Mouse (Mus musculus) fibroblast of lung, adult 2 months (primary cell): ENCODE results near the gene Drc3.
A peak's percentile ranks its signal among the peaks of the same experiment; 100 is the strongest.

ENCODE experiments used
- DNase-seq: peaks from one replicate; pipeline ENCODE4 v3.0.0-alpha.2; 2011; ENCODE audit warnings: low read depth

The Drc3 gene

DNA sequence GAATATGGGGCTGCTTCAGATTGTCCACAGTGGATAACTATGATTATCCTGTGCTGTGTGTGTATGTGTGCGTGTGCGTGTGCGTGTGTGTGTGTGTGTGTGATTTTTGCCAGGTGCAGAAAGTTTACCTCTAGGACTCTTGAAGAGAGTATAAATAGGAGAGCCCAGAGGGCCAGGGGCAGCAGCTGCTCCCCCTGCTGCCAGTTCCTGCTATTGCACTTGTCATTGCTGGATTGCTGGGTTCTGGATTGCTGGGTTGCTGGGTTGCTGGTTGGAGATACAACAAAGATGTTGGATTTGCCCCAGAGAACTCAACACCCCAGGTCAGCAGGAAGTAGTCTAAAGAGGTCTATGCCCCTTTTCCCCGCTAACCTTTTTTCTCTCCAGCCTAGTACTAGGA lies 14.8 kb upstream of the Drc3 start:
- no peak for DNase-seq

DNA sequence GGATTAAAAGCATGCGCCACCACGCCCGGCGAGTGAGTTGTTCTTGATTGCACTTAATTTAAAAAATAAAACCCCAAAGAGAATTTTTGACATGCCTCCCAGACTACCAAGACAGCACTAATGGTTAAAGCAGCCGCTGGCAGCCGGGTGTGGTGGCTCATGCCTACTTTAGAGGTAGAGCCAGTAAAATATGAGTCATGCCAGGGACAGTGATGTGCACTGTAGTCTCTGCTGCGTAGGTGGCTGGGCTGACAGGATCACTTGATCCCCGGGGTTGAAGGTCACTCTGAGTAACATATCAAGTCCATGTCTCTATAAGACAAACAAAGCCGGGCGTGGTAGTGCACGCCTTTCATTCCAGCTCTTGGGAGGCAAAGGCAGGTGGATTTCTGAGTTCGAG lies 13.8 kb upstream of the Drc3 start:
- DNase-seq: no peak

DNA sequence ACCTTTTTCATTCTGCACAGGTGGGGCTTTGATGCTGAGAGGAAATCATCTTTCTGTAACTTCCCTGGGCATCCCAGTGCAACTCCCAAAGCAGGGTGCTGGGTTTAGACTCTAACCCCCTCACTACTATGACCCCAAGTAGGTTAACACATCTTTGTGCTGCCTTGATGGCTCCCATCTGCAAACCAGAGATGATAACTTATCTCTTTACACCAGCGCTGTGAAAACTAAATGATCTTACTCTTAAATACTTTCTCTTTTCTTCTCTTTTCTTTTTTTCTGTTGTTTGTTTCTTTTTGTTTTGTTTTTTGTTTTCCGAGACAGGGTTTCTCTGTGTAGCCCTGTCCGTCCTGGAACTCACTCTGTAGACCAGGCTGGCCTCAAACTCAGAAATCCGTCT lies 7.3 kb upstream of the Drc3 start:
- no peak for DNase-seq

DNA sequence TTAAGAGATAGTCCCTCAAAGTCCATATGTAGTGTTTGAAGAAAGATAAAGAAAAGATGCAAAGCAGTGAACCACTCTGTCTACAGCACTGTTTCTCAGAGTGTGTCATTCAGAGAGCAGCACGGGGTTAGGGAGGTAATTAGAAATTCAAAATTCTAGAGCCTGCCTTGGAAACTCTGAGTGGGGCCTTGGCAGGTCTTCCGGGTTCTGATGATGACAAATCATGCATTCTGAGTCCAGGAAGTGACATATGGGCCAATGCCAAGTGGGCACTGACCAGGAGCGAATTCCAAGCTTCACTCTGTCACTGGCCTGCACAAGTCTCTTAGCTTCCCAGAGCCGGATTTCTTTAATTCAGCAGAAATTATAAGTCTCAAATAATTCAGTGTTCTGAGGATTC lies 6.6 kb upstream of the Drc3 start:
- DNase-seq: peak; percentile 73

DNA sequence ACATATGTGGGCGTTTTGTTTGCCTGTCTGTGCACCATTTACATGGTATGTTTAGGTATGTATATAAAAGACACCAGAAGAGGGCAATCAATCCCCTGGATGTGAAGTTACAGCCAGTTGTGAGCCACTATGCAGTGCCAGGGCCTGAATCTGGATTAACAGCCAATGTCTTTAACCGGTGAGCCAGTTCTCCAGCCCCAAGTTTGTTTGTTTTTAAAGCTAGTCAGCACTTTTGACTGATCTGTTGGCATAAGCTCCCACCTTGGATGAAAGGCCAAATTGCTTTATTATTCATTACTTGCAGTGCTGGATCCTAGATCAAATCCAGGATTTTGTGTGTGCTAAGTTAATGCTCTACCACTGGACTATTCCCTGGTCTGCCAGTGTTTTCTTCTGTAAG lies 1.7 kb upstream of the Drc3 start:
- no peak for DNase-seq

DNA sequence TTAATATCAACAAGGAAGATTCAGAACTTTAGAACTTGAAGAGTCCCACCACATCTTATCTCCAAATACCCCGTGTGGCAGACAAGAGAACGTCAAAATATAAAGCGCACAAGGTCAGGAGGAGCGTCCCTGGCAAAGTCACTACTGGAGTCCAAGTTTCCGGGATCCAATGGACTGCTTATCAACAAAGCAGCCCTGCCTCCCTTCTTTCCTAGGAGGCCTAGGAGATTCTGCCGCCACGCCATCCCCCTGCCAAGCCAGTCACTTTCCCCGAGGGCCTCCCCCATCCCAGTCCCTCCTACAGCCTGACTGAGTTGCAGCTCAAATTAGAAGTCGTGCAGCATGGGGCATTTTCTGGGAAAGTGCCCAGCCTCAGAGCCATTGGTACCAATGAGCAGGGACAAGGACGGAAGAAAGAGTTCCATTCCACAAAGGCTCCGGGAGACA lies 1.2 kb upstream of the Drc3 start:
- no peak for DNase-seq

DNA sequence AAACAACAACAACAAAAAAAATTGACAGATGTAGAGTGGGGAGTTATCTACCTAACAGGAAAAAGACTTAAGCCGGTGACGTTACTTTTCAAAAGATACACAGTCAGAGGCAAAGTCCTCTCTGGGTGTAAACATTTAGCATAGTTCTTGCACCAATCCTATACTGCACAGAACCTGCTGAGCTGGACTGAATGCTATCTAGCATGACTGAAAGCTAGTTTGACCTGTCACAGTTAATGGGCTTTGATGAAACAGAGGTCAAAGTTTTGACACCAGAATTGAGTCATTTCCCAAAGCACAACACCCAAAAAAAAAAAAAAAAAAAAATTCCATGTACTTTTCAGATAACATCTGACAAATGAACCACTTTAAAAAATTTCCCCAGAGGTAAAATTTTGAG lies 2.8 kb downstream of the Drc3 start:
- no peak for DNase-seq

DNA sequence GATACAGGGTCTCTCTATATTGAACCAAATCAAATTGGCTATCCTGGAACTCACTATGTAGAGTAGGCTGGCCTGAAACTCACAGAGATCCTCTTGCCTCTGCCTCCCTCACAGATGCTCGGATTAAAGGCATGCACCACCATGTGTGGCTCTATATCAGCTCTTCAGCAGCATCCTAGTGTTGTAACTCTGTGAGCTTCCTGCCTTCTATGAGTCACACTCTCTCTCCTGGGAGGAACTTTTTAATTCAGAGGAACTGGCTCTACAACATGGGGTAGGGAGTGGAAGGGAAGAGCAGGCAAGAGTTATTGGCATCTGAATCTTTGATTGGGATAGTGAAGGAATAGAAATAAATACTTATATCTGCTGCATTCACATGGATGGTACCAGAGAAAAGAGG lies 4.0 kb downstream of the Drc3 start:
- DNase-seq: no peak

DNA sequence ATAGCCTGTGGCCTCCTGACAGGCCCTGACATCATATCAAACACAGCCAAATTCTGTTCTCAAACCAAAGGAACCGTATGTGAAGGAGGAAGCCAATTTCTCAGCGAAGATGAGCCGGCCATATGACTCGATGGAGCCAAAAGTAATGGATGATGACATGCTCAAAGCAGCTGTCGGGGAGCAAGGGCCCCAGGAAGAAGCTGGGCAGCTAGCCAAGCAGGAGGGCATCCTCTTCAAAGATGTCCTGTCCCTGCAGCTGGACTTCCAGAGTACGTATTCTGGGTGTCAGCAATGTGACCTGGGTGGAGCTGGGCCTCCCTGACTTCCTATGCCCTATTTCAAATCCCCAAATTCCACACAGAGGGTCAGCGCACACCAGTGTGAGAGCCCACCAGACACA lies 5.4 kb downstream of the Drc3 start:
- DNase-seq: no peak

DNA sequence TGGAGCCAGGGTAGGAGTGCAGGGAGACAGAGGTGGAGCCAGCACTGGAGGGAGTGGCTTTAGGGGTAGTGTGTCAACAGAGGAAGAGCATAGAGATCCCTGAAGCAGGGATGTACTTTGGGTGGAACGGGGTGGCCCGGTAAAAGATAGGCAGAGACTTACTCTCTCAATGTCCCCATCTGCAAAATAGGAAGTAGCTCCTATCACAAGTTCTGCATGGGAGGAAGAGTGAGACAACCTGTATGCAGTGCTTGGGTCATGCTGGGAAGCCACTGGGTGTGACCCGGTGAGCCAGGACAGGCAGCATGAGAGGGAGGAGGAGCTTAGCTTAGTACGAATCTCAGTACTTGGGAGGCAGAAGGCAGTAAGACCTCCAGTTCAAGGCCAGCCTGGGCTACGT lies 6.0 kb downstream of the Drc3 start:
- DNase-seq: no peak

DNA sequence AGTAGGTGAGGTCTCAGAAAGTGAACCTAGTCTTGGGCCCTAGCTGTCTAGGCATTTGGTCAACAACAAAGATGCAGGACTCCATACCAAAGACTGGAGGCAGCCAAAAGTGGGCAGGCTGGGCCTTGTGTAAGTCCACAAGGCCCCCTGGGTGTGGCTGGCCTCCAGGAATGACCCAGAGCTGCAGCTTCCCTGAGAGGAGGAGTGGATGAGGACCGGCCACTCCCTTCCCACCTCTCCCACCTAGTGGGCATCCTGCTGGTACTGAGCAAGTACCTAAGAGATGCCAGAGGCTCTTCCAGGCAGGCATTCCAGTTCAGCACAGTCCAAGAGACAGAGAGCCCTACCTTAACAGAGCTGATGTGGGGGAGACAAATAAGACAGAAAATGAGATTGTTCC lies 6.8 kb downstream of the Drc3 start:
- DNase-seq: no peak

DNA sequence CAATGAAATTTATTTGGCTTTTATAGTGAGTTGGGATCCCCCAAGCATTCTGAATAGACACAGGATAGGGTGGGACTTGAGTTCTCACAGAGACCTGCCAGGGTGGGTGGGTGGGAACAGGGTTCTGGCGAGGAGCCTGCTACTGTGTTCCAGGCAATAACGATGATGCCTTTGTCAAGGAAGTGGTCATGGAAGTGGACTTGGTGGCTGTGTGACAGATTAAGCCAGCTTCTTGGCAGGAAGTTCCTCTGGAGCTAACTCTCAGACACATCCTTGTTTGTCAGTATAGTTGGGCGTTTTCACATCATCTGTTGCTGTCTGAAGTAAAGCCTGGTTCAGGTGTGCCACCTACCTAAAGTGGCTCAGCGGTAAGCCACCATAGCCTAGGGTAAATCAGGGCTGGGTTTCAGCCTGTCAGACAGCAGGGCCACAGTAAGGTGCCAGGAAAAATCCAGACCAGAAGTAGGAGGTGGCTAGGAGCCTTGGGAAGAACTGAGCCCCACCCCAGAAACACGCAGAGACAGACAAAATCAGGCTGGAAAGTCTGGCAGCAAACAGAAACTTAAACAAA lies 7.6 kb downstream of the Drc3 start:
- DNase-seq: no peak

DNA sequence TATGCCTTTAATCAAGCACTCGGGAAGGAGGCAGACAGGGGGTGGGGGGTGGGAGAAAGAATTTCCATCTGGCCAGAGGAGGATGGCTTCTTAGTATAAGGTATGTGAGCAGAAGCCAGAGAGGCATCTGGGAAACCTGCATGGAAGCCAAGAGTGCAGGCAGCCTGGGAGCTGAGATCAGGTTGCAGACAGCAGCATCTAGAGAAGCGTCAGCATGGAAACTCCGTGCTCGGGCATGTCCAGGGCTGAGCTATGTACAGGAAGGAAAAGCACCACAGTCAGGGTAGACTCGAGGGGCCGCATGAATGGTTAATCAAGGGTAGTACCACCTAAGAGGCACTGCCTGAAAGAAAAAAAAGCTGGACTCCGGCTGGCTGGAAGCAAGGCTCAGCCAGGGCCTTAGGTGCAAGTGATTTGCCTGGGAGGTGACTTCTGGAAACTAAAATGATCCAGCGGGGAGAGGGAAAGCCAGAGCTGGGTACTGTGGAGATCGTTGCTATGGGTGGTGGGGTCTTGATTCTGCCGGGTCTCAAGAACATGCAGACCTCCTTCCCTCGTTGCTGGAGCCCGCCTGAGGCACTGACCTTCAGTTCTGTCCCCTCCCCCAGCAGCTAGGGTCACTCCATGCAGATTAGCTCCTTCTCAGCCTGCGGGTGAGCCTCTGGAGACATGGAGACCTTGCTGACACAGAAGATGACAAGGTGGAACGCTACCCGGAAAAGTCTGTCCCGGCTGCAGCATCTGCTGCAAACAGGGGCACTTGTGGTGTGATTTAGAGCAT lies 13.3 kb downstream of the Drc3 start:
- DNase-seq: no peak

DNA sequence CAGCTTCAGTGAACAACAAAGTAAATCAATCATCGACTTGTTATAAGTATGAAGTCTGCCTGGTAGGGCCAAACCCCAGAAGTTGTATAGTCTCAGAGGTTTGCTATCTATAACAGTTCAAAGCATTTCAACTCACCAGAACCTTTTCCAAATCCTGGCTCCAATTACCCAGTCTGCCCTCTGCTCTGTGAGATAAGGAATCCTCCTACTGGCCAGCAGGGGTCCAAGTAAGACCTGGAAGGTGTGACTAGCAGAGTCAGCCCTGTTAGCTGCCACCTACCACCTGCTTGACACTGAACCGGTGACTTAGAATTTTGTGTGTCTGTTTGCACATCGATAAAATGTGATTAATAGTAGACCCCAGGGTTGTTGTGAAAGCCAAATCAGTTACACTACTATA lies 14.1 kb downstream of the Drc3 start:
- DNase-seq: no peak

DNA sequence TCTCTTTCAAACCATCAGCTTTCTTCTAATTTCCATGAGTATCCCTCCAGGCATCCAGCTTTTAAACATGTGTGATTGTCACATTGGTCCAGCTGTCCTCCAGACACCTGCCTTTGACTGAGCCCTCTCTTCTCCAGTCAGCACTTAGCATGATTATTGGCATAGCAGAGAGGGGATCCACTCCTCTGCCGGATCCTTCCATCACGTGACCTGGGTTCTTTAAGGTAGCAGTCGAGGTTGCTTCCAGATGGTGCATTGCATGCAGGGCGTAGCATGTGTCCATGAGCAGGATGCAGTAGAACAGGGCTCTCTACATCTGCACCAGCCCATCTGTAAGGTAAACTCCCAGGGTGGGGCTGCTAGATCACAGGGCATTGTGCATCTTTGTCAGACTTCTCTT lies 15.8 kb downstream of the Drc3 start:
- DNase-seq: no peak

DNA sequence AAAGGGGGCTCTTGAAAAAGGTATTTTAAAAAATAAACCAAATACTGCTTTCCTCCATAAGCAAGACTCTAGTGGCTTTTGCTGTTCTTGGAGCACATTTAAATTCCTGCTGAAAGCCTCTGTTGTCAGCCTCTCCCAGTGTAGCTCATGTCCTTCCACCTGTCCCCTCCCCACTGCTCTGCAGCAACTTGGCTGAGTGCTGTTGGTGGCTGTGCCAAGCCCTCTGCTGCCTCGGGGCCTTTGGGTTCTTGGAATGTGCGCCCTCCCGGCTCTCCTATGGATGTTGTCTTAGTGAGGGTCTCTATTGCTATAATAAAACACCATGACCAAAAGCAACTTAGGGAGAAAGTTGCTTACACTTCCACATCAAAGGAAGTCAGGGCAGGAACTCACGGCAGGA lies 16.3 kb downstream of the Drc3 start:
- DNase-seq: no peak

DNA sequence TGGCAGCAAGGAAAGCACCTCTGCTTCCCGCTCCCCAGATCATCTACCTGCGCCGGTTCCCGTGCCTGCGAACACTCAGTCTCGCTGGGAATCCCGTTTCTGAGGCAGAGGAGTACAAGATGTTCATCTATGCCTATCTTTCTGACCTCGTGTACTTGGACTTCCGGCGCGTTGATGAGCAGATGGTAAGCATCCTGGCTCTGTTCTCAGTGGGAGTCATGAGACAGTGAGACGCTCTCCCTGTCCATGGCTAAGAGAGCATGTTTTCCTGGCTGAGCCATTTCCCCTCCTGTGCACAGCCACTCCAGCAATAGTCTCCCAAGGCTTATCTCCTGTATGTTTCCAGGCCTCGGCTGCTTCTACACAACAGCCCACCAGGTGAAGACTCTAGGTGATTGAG lies 17.3 kb downstream of the Drc3 start:
- DNase-seq: no peak

DNA sequence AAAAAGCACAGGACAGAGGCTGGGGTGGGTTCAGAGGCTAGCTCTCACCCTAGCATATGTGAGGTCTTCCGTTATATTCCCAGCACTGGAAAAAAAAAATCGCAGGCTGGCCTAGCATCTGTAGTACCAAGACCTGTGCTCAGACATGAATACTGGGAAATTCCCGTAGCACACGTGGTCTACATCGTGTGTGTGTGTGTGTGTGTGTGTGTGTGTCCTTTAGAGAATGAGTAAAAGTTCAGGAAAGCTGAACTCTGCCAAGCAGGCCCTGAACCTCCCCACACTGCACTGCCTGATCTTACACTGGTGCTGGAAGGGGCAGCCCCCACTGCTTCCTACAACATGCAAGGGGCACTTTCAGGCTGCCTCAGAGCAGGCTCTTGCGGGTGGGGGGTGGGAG lies 21.4 kb downstream of the Drc3 start:
- DNase-seq: no peak

DNA sequence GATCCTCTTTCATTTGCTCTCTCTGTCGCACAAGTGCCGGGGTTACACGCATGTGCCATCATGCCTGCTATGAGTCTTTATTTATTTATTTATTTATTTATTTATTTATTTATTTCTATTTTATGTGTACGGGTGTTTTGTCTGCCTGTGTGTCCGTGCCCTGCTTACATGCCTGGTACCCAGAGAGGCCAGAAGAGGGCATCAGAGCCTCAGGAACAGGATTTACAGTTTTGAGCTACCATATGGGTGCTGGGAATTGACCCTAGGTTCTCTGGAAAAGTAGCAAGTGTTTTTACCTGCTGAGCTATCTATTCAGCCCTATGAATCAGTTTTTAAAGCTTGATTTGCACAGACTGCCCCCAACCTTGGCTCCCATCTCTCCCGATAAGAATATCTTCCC lies 30.4 kb downstream of the Drc3 start:
- no peak for DNase-seq

DNA sequence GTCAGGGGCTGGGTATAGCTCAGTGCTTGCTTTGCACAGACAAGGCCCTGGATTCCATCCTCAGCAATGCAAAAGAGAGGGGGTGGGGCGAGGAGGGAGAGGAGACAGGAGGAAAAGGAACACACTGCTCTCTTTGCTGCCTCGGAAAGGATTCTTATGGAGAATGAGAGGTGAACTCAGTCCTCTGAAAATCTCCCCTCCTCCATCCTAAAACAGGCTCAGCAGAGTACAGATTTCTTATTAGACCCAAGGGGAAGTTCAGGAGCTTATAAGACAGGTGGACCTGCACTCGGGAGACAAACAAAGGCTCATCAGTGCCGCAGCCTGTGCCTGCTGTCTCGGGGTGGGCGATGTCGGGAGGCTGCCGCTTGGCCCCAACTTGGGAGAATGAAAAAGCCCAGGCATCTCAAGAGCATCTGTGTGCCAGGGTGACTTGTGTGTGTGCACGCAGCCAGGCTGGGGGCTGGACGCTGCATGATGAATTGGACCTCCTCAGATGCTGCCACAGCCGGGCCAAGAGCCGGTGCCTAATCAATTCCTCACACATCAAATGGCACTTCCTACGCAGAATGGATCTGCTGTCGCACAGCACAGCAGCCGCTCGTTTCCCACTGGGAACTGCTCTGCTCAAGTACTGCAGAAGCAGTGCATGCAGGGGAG lies 31.8 kb downstream of the Drc3 start:
- DNase-seq: no peak

DNA sequence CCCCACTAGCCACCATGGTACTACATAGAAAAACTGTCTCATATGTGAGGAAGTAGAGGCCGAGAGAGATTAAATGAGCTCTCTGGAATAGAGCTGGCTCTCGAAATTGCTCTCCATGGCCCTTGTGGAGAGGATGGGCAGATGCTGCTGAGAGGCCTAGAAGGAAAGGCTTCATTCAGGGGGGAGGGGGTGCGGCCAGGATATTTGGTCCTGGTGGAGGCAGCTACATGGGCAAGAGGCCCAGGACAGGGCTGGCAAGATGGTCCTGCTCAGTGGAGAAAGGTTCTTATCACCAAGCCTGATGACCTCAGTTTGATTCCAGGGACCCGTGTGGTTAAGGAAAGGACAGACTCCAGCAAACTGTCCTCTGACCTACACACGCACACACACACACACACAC lies 32.8 kb downstream of the Drc3 start:
- DNase-seq: no peak

DNA sequence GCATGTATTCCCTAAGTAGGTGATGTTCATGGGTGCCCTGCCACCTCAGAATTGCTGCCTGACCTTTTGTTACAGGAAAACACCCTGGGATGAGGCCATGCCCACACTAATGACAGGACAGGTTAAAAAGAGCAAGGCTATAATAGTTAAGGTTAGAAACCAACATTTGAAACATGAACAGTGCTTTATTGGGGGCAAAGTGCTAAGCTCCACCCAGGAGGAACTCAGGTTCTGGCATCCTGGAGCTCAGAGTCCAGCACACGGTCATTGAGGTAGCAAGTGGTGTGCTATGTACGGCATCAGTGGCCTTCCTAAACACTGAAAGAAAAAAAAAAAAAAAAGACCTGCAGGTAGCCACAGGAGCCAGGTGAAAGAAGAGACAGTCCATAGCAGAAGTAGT lies 34.8 kb downstream of the Drc3 start:
- DNase-seq: no peak

DNA sequence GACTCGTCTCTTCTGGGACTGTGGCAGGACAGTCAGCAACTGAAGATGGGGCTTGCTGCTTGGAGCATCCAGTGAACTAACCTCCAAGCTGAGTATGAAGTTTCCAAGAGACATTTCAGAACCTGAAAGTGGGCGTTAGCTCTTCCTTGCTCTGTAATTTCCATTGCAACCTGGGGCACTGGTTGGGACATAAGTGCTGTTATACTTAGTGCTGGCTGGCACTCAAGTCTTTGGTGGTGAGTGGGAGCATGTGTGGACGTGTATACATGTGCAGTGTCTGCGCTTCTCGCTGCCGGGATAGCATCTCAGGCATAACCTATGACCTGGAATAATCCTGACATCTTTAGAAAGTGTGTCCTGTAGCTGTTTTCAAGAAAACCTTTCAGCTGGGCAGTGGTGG lies 38.2 kb downstream of the Drc3 start:
- no peak for DNase-seq

DNA sequence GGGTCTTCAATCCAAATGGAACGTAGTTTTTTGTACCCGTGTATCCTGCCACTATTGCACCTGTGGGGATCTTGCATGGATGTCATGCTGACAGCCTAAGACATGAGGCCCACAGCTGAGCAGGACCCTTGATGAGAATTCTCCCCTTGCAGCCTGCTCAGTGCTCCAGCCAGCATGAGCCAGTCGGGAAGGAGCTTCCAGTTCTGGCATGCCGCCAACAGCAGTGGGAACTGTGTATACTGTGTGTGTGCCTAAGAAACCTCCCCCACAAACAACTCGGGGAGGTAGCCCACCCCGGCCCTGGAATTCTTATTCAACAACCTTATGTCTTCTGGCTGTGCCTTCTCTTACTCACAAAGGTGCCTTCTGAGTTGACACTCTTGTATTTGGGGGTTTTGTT lies 43.4 kb downstream of the Drc3 start:
- no peak for DNase-seq
